In genomic region chr11:79019839-79020534, GRCm38 (mm10) we compare ENCODE assay signal across 8 mouse cellular contexts. TPM values are rescaled to one million over a fixed set of nuclear protein-coding genes. Genes with fewer than 3 reads are reported as not detected.
DNase-seq lines count a peak whose midpoint lies in the region; ATAC-seq and TF ChIP-seq lines count a peak whose summit lies in the region.
"Had no signal": no experiment of that assay in that cellular context is flagged by ENCODE, and none has a peak within 500 bp of the region (broad histone marks: within the 10 kb centered on the region; RNA-seq: fewer than 3 reads in every experiment).

No protein-coding gene starts in this region.

- H3K9ac ChIP-seq in limb, embryonic 12.5 days (replicated peaks): no peak overlapping the region
- no peak overlapping the region for H3K9ac ChIP-seq in midbrain, embryonic 11.5 days (ENCODE audit: low read length)
- H3K9ac ChIP-seq: embryonic facial prominence, embryonic 15.5 days had no signal

- H3K27me3 ChIP-seq in limb, embryonic 12.5 days: no peaks in the 10 kb centered on the region
- H3K27me3 ChIP-seq in limb, embryonic 10.5 days (ENCODE audit: low read depth, poor library complexity, severe bottlenecking): no peaks in the 10 kb centered on the region
- H3K27me3 ChIP-seq in G1E (ENCODE audit: insufficient read depth, low read length): peaks cover 26% of the 10 kb centered on the region; the same call in 1 of the 2 replicates
- no peaks in the 10 kb centered on the region for H3K27me3 ChIP-seq in midbrain, embryonic 11.5 days (ENCODE audit: control insufficient read depth, insufficient read depth, low read length)
- H3K27me3 ChIP-seq: embryonic facial prominence, embryonic 15.5 days had no signal

- peaks cover 56% of the 10 kb centered on the region for H3K36me3 ChIP-seq in limb, embryonic 12.5 days
- peaks cover 20% of the 10 kb centered on the region for H3K36me3 ChIP-seq in limb, embryonic 10.5 days
- H3K36me3 ChIP-seq in G1E (replicated peaks): peaks cover 27% of the 10 kb centered on the region
- H3K36me3 ChIP-seq in midbrain, embryonic 11.5 days (ENCODE audit: control insufficient read depth, insufficient read depth, low read length): 0 out of 2 replicates have a peak, but pooled peaks cover 2% of the 10 kb centered on the region

- no peak for ATAC-seq in limb, embryonic 12.5 days (ENCODE audit: insufficient number of reproducible peaks, insufficient read depth, low FRiP score, low TSS enrichment, low read depth)
- ATAC-seq in G1E (ENCODE audit: extremely low read depth, insufficient number of reproducible peaks, low FRiP score, poor library complexity, severe bottlenecking): no peak
- ATAC-seq in midbrain, embryonic 11.5 days (ENCODE audit: low FRiP score): no peak

- H3K27ac ChIP-seq in limb, embryonic 12.5 days: 0 out of 2 replicates have a peak overlapping the region, but pooled peaks have one; percentile 12
- H3K27ac ChIP-seq in limb, embryonic 10.5 days: no peak overlapping the region
- H3K27ac ChIP-seq in midbrain, embryonic 11.5 days (ENCODE audit: low read depth, low read length): no peak overlapping the region
- H3K27ac ChIP-seq: embryonic facial prominence, embryonic 15.5 days had no signal

- no peak overlapping the region for H3K4me2 ChIP-seq in limb, embryonic 12.5 days
- H3K4me2 ChIP-seq in midbrain, embryonic 11.5 days: no peak overlapping the region
- H3K4me2 ChIP-seq: embryonic facial prominence, embryonic 15.5 days had no signal

- no peaks in the 10 kb centered on the region for H3K9me3 ChIP-seq in limb, embryonic 12.5 days
- H3K9me3 ChIP-seq in limb, embryonic 10.5 days (replicated peaks): no peaks in the 10 kb centered on the region
- no peaks in the 10 kb centered on the region for H3K9me3 ChIP-seq in G1E (replicated peaks)
- no peaks in the 10 kb centered on the region for H3K9me3 ChIP-seq in midbrain, embryonic 11.5 days (ENCODE audit: control insufficient read depth, low read length)
- H3K9me3 ChIP-seq: embryonic facial prominence, embryonic 15.5 days had no signal

- no peak for DNase-seq in limb, embryonic 10.5 days (ENCODE audit: low spot score)
- no peak for DNase-seq in G1E (ENCODE audit: low spot score)
- DNase-seq in adrenal gland, postnatal 25 days: peak; percentile 69
- peak; percentile 51 to 62 for DNase-seq in kidney, postnatal 4 days
- DNase-seq in spleen, postnatal 4 days (ENCODE audit: low spot score in 2 of 2): peak; percentile 59 to 88
- no peak for DNase-seq in midbrain, embryonic 11.5 days (ENCODE audit: low spot score, missing footprints)

- H3K4me1 ChIP-seq in limb, embryonic 12.5 days (replicated peaks): peaks cover 25% of the 10 kb centered on the region
- peaks cover 50% of the 10 kb centered on the region for H3K4me1 ChIP-seq in limb, embryonic 10.5 days
- peaks cover 59% of the 10 kb centered on the region for H3K4me1 ChIP-seq in G1E (ENCODE audit: insufficient read depth, low read depth, low read length)
- no peaks in the 10 kb centered on the region; the same call in 1 of the 2 replicates for H3K4me1 ChIP-seq in midbrain, embryonic 11.5 days (ENCODE audit: control insufficient read depth, insufficient read depth, low read length)

- H3K4me3 ChIP-seq in limb, embryonic 12.5 days (replicated peaks): no peak overlapping the region
- H3K4me3 ChIP-seq in limb, embryonic 10.5 days: no peak overlapping the region
- no peak overlapping the region for H3K4me3 ChIP-seq in G1E (ENCODE audit: low read depth, low read length)
- H3K4me3 ChIP-seq in midbrain, embryonic 11.5 days (ENCODE audit: low read depth, low read length): no peak overlapping the region
- H3K4me3 ChIP-seq: embryonic facial prominence, embryonic 15.5 days had no signal

- 81% methylated on average over 17 of the region's 17 CpGs for WGBS in limb, embryonic 12.5 days
- 86% methylated on average over 17 of the region's 17 CpGs for WGBS in limb, embryonic 10.5 days
- 88% methylated on average over 17 of the region's 17 CpGs for WGBS in midbrain, embryonic 11.5 days

- TF ChIP-seq CTCF in G1E (IDR thresholded peaks at IDR 0.05; ENCODE audit: low read depth, low read length): peak; percentile 75

RNA-seq across cellular contexts. Expression of gene Lgals9, which starts 35.2 kb away (rescaled TPM):
- 4.1 and 6.8 TPM in 2 replicates for polyA plus RNA-seq in limb, embryonic 12.5 days (2016; fragmentation: Nextera tagmentation; extraction: Ambion mirVana)
- 1.0 and 1.8 TPM in 2 replicates for polyA plus RNA-seq in limb, embryonic 10.5 days (2016; fragmentation: Nextera tagmentation; extraction: Ambion mirVana)
- total RNA-seq in G1E (2014; fragmentation: Nextera tagmentation) (786 and 908 TPM in 2 replicates), G1E (2017) (178 and 183 TPM in 2 replicates)
- 41.2 and 50.3 TPM in 2 replicates for polyA plus RNA-seq in G1E (2012)
- 18.5 and 21.8 TPM in 2 replicates for total RNA-seq in adrenal gland, postnatal 25 days (2021)
- polyA plus RNA-seq in midbrain, embryonic 11.5 days (2014; fragmentation: Nextera tagmentation; extraction: Ambion mirVana): 5.4 and 6.7 TPM in 2 replicates

Comparison
In these comparisons a context has a peak if more than half of its experiments do, and no peak if none do; other contexts are left out.
1. DNase-seq: peak in adrenal gland, postnatal 25 days (single experiment), kidney, postnatal 4 days (2 of 2) and spleen, postnatal 4 days (2 of 2); none in limb, embryonic 10.5 days (single experiment), G1E (single experiment) and midbrain, embryonic 11.5 days (single experiment).